Mouse (Mus musculus) limb, embryonic 14.5 days (tissue): ENCODE results near the gene Gk2. TPM values are rescaled to one million over a fixed set of nuclear protein-coding genes. Genes with fewer than 3 reads are reported as not detected.

Experiments used
- ATAC-seq: fragments of 200-750 bp; cut with Nextera tagmentation; 2 replicates; pipeline ENCODE4 v1.8.0; 2017; ENCODE audit warnings: low read depth, moderate number of reproducible peaks, moderate TSS enrichment; ENCODE audit not compliant: low FRiP score
- DNase-seq: peaks from one replicate; pipeline ENCODE4 v3.0.0-alpha.2; 2015; ENCODE audit warnings: low spot score
- H3K27ac ChIP-seq: fragments of 300-500 bp; sonication (generic); replicated peaks from 2 replicates; pipeline ENCODE4 v1.5.1; 2014; ENCODE audit warnings: low read depth, mild to moderate bottlenecking, low read length, moderate library complexity, mixed read lengths
- H3K27me3 ChIP-seq: fragments of 300-500 bp; sonication (generic); 2 replicates; pipeline ENCODE4 v1.6.1; 2014; ENCODE audit warnings: low read length, mixed read lengths; ENCODE audit not compliant: control insufficient read depth, insufficient read depth
- H3K36me3 ChIP-seq: fragments of 300-500 bp; sonication (generic); 2 replicates; pipeline ENCODE4 v1.6.1; 2014; ENCODE audit warnings: mild to moderate bottlenecking, low read length, moderate library complexity, mixed read lengths; ENCODE audit not compliant: control insufficient read depth, insufficient read depth
- H3K4me1 ChIP-seq: fragments of 300-500 bp; sonication (generic); 2 replicates; pipeline ENCODE4 v1.6.1; 2014; ENCODE audit warnings: antibody characterized with exemption, low read length, mixed read lengths; ENCODE audit not compliant: control insufficient read depth, insufficient read depth
- H3K4me2 ChIP-seq: fragments of 300-500 bp; sonication (generic); replicated peaks from 2 replicates; pipeline ENCODE4 v1.6.1; 2014; ENCODE audit warnings: low read depth, mild to moderate bottlenecking, low read length, moderate library complexity; ENCODE audit not compliant: severe bottlenecking
- H3K4me3 ChIP-seq: fragments of 300-500 bp; sonication (generic); replicated peaks from 2 replicates; pipeline ENCODE4 v1.5.1; 2014; ENCODE audit warnings: low read length
- H3K9ac ChIP-seq: fragments of 300-500 bp; sonication (generic); 2 replicates; pipeline ENCODE4 v1.6.1; 2014; ENCODE audit warnings: mild to moderate bottlenecking, low read depth, low read length, moderate library complexity; ENCODE audit not compliant: severe bottlenecking
- H3K9me3 ChIP-seq: fragments of 300-500 bp; sonication (generic); 2 replicates; pipeline ENCODE4 v1.6.1; 2016; ENCODE audit warnings: low read length; ENCODE audit not compliant: control insufficient read depth
- POLR2A ChIP-seq: fragments of 200-500 bp; IDR thresholded peaks from 2 replicates; pipeline ENCODE4 v1.8.0; 2012; ENCODE audit warnings: inconsistent platforms, mild to moderate bottlenecking, moderate library complexity, borderline replicate concordance; ENCODE audit not compliant: insufficient read depth, insufficient read length; ENCODE audit errors: extremely low read depth
- WGBS: fragments of 180-500 bp; shearing (Covaris S2); extraction: QIAGEN DNeasy Blood & Tissue Kit; methylation state at CpG from one replicate; pipeline ENCODE4 v1.1.7; 2014; 5-methylcytosine and 5-hydroxymethylcytosine counted together
- polyA plus RNA-seq, 2 experiments: library from polyadenylated mRNA; depleted of rRNA in 1 of 2; stranded (reverse) in 1 of 2; unstranded in 1 of 2; fragments of >200 nt; fragmentation: Nextera tagmentation in 1 of 2; extraction: Ambion mirVana in 1 of 2; gene quantifications; 2 replicates each; pipeline versions ENCODE4 v1.2.1 to v1.2.3; 2012 to 2014

Gene Gk2
- polyA plus RNA-seq (2012; rRNA removed): not detected in 2 replicates
- polyA plus RNA-seq (2014; fragmentation: Nextera tagmentation; extraction: Ambion mirVana): not detected in 2 replicates

- H3K27me3 ChIP-seq: no peaks in the 10 kb centered on the region
- no peak for TF ChIP-seq POLR2A
- H3K9ac ChIP-seq: no peak within 1 kb of the TSS
- no peak within 1 kb of the TSS for H3K4me2 ChIP-seq
- ATAC-seq (no peak), DNase-seq (no peak)
- H3K9me3 ChIP-seq: no peaks in the 10 kb centered on the region
- H3K4me3 ChIP-seq: no peak within 1 kb of the TSS
- H3K4me1 ChIP-seq: no peaks in the 10 kb centered on the region
- H3K36me3 ChIP-seq: no peaks in the 10 kb centered on the region
- H3K27ac ChIP-seq: no peak within 1 kb of the TSS
- WGBS: 93% methylated on average over 10 of the region's 10 CpGs
Observed at GRCm38 (mm10) chr5:97456816-97457215, at the start of gene Gk2. Gene Gk2 (minus strand): TSS chr5:97457021.

GRCm38 (mm10) chr5:97498041-97498440 is 41.2 kb upstream of the Gk2 start:
- no peak for TF ChIP-seq POLR2A
- Histone ChIP-seq H3K4me3 (no peak overlapping the region), H3K4me1 (no peaks in the 10 kb centered on the region), H3K36me3 (no peaks in the 10 kb centered on the region), H3K27ac (no peak overlapping the region), H3K9ac (no peak overlapping the region), H3K4me2 (no peak overlapping the region), H3K27me3 (no peaks in the 10 kb centered on the region), H3K9me3 (no peaks in the 10 kb centered on the region)
- DNase-seq (no peak), ATAC-seq (no peak)

- Histone ChIP-seq H3K4me2 (no peak overlapping the region), H3K9me3 (no peaks in the 10 kb centered on the region), H3K4me1 (no peaks in the 10 kb centered on the region), H3K27ac (no peak overlapping the region), H3K36me3 (no peaks in the 10 kb centered on the region), H3K4me3 (no peak overlapping the region), H3K9ac (no peak overlapping the region), H3K27me3 (no peaks in the 10 kb centered on the region)
- WGBS: 42% methylated on average over 5 of the region's 5 CpGs
- TF ChIP-seq POLR2A: no peak
- no peak for DNase-seq
- ATAC-seq: no peak
Observed at GRCm38 (mm10) chr5:97495488-97496092, 38.8 kb upstream of the Gk2 start.

- Histone ChIP-seq H3K4me2 (no peak overlapping the region), H3K9me3 (no peaks in the 10 kb centered on the region), H3K9ac (no peak overlapping the region), H3K27ac (no peak overlapping the region), H3K27me3 (no peaks in the 10 kb centered on the region), H3K36me3 (no peaks in the 10 kb centered on the region), H3K4me3 (no peak overlapping the region), H3K4me1 (no peaks in the 10 kb centered on the region)
- no peak for TF ChIP-seq POLR2A
- no peak for DNase-seq
- no peak for ATAC-seq
- 82% methylated on average over 5 of the region's 5 CpGs for WGBS
Observed at GRCm38 (mm10) chr5:97493421-97493820, 36.6 kb upstream of the Gk2 start.

GRCm38 (mm10) chr5:97486141-97486540 is 29.3 kb upstream of the Gk2 start:
- no peak for ATAC-seq
- no peak overlapping the region for H3K4me2 ChIP-seq

More at GRCm38 (mm10) chr5:97486141-97486540, 29.3 kb upstream of the Gk2 start:
- no peak for DNase-seq
- no peak overlapping the region for H3K4me3 ChIP-seq
- no peaks in the 10 kb centered on the region for H3K4me1 ChIP-seq
- 92% methylated on average over 5 of the region's 5 CpGs for WGBS
- H3K27ac ChIP-seq: no peak overlapping the region
- H3K27me3 ChIP-seq: no peaks in the 10 kb centered on the region
- TF ChIP-seq POLR2A: no peak
- no peaks in the 10 kb centered on the region; the same call in 1 of the 2 replicates for H3K9me3 ChIP-seq
- H3K9ac ChIP-seq: no peak overlapping the region
- no peaks in the 10 kb centered on the region for H3K36me3 ChIP-seq
